Mouse (Mus musculus) C2C12 (cell line): ENCODE data around the gene Grb14.

Source experiments
- CEBPB ChIP-seq: IDR thresholded peaks from one replicate; pipeline ENCODE4 v1.6.1; 2011; ENCODE audit warnings: low read depth, mild to moderate bottlenecking, control low read depth, moderate library complexity
- CTCF ChIP-seq: IDR thresholded peaks from one replicate; pipeline ENCODE4 v1.5.1; 2011; ENCODE audit not compliant: control insufficient read depth, insufficient read depth, insufficient read length

DNA sequence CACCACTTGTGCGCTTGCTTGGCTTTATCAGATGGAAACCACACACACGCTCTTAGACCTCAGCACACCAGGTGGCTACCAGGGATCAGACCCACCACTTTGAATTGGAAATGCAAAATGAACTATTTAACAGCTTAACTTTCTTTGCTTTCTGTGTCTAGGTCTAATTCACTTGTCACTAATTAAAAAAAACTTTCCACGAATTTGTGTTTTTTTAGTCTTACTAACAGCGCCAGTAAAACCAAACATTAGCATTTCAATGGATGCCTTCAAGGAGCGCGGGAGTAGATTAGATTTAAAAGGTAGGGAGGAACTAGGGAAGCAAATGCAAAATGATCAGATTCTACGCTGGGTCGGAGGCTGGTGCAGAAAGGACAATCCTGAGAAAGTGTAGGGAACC is 12.8 kb upstream of the Grb14 start:
- TF ChIP-seq CEBPB (no peak), CTCF (no peak)
